Mouse (Mus musculus) heart, postnatal 36 days (tissue): ENCODE measurements around the gene Pate3. TPM values are rescaled to one million over a fixed set of nuclear protein-coding genes. Genes with fewer than 3 reads are reported as not detected.
"Not testable (repeated sequence)": the region's sequence is repeated elsewhere in the genome, so short reads cannot be mapped to it uniquely, and the experiment has no call there.

ENCODE experiments used
- DNase-seq, 2 experiments: peaks; one replicate each; pipeline ENCODE4 v3.0.0; 2021 to 2022
- intact Hi-C: fragments of 180-260 bp; cut with DNase I; formaldehyde crosslinking; loops from one replicate; pipeline ENCODE4 v1.15.1; 2025
- total RNA-seq, 2 experiments: library from RNA; stranded (reverse); gene quantifications; 2 replicates each; pipeline ENCODE4 v1.2.3; 2021

Gene Pate3
- total RNA-seq: not detected

DNA sequence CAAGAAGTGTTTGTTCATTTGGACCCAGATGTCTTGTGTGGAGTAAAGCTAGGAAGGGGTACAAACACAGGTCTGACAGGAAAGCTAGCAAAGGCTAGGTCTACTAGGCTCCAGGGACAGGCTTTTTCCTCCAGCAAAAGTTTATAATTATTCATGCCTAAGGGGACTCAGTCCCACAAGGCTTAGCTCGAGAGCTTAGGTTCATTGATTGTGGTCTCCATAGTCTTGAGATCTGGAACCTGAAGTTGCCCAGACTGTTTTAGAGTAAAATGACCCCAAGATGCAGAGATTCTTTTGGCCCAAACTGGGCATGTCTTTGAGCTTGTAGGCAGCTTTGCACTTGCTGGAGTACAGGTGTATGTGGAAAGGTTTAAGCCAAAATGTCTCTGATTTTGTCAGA is at the start of gene Pate3:
Pate3 (minus strand) TSS at position 101 of the 400 bp plus-strand sequence.
- intact Hi-C loops: no loop called here
- DNase-seq: no peak

DNA sequence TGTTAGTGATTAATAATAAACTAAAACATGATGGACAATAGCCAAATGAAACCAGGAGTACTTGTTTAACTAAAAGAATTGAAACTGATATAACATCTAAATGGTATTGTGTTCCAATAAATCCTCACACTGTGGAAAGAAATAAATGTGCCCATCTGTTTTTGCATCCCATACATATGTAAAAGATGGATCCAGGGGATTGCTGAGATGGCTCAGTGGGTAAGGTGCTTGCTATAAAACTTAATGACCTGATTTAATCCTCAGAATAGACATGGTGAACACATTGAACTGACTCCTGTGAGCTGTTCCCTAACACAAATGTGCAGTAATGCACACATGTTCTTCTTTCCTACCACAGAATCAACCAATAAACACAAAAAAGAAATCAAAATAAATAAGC is 43.9 kb upstream of the Pate3 start:
- DNase-seq: no peak
- intact Hi-C loops: no loop called here

DNA sequence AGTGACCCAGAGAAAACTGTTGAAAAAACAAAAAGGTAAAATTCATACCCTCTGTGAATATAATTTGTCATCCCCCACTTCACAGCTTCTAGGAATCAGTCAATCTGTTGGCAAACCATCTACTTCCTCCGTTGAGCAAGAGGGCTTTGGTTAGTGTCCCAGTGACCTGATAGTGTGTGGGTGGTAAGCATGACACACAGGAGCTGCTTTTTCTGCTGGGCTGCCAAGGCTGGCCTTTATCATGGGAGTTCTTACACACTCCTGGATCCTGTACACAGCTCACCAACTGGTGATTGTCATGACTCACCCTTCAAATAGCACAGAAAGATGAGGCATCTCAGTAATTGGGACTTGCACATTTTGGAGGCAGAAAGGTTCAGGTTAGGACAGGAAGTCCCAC is 39.0 kb upstream of the Pate3 start, which contains the start of gene Pate1:
Pate1 (minus strand) TSS at position 378 of the 400 bp plus-strand sequence.
- no peak for DNase-seq
- intact Hi-C loops: no loop called here

DNA sequence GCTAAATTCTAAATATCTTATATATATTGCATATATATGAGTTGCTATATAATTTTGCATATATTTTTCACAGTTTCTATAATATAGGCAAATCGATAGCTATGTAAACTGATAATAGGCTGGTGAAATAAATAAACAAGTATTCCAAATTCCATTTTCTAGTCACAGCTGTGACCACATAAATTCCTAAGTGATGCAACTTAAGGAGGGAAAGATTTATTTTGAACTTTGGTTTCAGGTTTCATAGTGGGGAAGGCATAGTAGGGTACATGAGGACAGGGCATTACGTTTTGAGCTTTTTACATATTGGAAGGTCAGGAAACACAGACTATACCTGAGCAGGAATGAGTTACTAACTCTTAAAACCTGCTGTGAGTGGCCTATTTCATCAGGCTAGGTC is 25.6 kb upstream of the Pate3 start:
- intact Hi-C loops: no loop called here
- DNase-seq: no peak

DNA sequence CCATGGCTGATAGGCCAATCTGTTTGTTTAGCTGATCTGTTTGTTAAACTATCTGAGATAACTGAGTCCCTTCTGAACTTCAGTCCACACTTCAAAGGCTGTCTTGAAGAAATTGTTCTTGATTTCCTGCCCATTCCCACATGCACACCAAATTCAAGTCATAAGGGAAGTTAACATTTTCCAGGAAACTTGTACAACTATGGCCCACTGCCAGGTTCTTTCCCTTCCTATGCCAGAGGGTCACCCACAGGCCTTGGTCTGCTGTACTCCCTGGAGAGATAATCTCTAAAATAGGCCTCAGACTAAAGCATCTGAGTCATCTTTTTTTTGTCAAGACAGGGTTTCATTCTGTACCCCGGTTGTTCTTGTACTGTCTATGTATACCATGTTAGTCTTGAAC is 15.0 kb downstream of the Pate3 start:
- intact Hi-C loops: no loop called here
- DNase-seq: no peak

- DNase-seq, intact Hi-C loops: not testable (repeated sequence)
Observed at GRCm38 (mm10) chr9:35616784-35617183, 31.2 kb downstream of the Pate3 start.

- intact Hi-C loops: no loop called here
Observed at GRCm38 (mm10) chr9:35614005-35614404, 34.0 kb downstream of the Pate3 start.

DNA sequence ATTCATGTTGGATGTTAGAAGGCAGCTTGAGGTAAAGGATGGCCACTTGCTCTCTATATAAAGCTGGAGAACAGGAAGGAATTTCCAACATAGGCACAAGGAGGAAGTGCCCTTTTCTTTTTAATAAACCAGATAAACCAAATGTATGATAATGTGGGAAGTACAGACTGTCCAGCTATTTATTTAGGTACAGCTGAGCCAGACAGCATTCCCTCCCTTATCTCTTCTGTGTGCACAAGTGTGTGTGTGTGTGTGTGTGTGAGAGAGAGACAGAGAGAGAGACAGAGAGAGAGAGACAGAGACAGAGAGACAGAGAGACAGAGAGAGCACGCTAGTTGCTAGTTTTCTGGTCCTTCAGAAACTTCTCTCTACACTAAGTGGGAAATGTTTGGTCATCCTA is 36.2 kb downstream of the Pate3 start, which contains the start of gene Pate4:
Pate4 (minus strand) TSS at position 101 of the 400 bp plus-strand sequence.
- no peak for DNase-seq
- intact Hi-C loops: no loop called here

More at GRCm38 (mm10) chr9:35614005-35614404, 34.0 kb downstream of the Pate3 start:
- no peak for DNase-seq

DNA sequence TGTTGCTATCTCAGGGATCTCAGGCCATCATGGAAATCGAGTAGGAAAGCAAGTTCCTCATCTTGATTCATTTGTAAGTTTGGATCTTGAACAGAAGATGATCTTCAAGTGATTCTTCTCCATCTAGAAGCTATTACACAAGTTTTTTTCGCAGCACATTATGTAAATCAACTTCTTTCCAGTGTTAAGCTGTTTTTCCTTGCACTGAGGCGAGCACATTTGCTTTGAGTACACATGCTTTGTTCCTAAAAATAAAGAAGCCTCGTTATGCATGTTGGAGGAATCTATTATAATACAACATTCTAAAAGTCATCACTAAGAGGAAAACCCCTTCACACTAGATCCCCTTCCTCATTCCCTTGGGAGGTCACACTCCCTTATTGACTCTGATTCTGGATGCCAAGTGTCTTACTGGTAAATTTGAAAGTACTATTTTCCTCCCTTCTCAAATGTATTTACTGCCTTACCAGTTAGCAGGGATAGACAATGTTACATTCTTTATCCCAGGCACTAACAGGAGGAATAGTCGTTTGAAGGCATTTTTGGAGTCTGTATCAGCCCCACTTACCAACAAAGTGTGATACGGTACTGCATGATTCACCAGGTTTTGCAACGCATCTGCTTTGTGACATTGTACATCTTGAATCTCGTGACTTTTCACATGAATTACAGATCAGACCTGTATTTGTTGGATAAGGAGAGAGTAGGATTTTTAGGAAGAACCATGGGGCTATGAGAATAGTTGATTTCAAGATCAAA is 40.2 kb downstream of the Pate3 start:
- intact Hi-C loops: no loop called here
- DNase-seq: no peak

Other genes starting within 250 kb of the Pate3 start
- gene Cdon, start 227.1 kb downstream of the Pate3 start, total RNA-seq: 10 to 100 TPM; 13.3 to 16.2 TPM
- not detected for gene Gm1113, start 129.9 kb downstream of the Pate3 start, total RNA-seq
- gene Ddx25, start 89.7 kb downstream of the Pate3 start, total RNA-seq: not detected
- 1 to 10 TPM; 6.6 to 6.7 TPM for gene Pus3, start 89.6 kb downstream of the Pate3 start, total RNA-seq
- not detected for gene Pate2, start 77.9 kb downstream of the Pate3 start, total RNA-seq
- 1 to 10 TPM; 1.6 to 2.4 TPM for gene Hyls1, start 77.8 kb downstream of the Pate3 start, total RNA-seq
- gene Pate4, start 36.3 kb downstream of the Pate3 start, total RNA-seq: not detected
- not detected for gene Pate1, start 39.2 kb upstream of the Pate3 start, total RNA-seq
- not detected for gene Gm17677, start 92.8 kb upstream of the Pate3 start, total RNA-seq
- gene Gm17727, start 129.9 kb upstream of the Pate3 start, total RNA-seq: not detected
- not detected for gene Gm27235, start 141.9 kb upstream of the Pate3 start, total RNA-seq
- not detected for gene D730048I06Rik, start 141.9 kb upstream of the Pate3 start, total RNA-seq
- not detected for gene 9230110F15Rik, start 195.9 kb upstream of the Pate3 start, total RNA-seq